10 mouse cellular contexts compared by ENCODE assay signal in genomic region chr2:144692219-144692732, GRCm38 (mm10).
A peak's percentile ranks its signal among the peaks of the same experiment; 100 is the strongest.
DNase-seq lines count a peak whose midpoint lies in the region; ATAC-seq and TF ChIP-seq lines count a peak whose summit lies in the region.
"Had no signal": no experiment of that assay in that cellular context is flagged by ENCODE, and none has a peak within 500 bp of the region (broad histone marks: within the 10 kb centered on the region; RNA-seq: fewer than 3 reads in every experiment).

No protein-coding gene starts in this region.

- H3K9me3 ChIP-seq in embryonic facial prominence, embryonic 11.5 days (replicated peaks; ENCODE audit: control insufficient read depth, low read length), result no peaks in the 10 kb centered on the region
- no peaks in the 10 kb centered on the region for H3K9me3 ChIP-seq in embryonic facial prominence, embryonic 10.5 days
- H3K9me3 ChIP-seq in limb, embryonic 11.5 days (ENCODE audit: control insufficient read depth, low read length), result no peaks in the 10 kb centered on the region
- H3K9me3 ChIP-seq in limb, embryonic 10.5 days (replicated peaks), result no peaks in the 10 kb centered on the region
- no peaks in the 10 kb centered on the region for H3K9me3 ChIP-seq in lung, postnatal 0 days (ENCODE audit: low read length)
- H3K9me3 ChIP-seq: midbrain, embryonic 10.5 days had no signal

- no peak overlapping the region for H3K4me2 ChIP-seq in embryonic facial prominence, embryonic 11.5 days (ENCODE audit: low read depth, low read length)
- H3K4me2 ChIP-seq in limb, embryonic 11.5 days (ENCODE audit: low read depth, severe bottlenecking), result no peak overlapping the region
- H3K4me2 ChIP-seq in lung, postnatal 0 days (replicated peaks; ENCODE audit: low read depth, low read length), result no peak overlapping the region

- 82% methylated on average over 8 of the region's 8 CpGs for WGBS in embryonic facial prominence, embryonic 11.5 days
- WGBS in embryonic facial prominence, embryonic 10.5 days, result 82% methylated on average over 8 of the region's 8 CpGs
- 85% methylated on average over 8 of the region's 8 CpGs for whole genome bisulfite sequencing in limb, embryonic 11.5 days
- WGBS in limb, embryonic 10.5 days, result 85% methylated on average over 8 of the region's 8 CpGs
- WGBS in lung, postnatal 0 days, result 90% methylated on average over 8 of the region's 8 CpGs

- no peak overlapping the region for H3K4me3 ChIP-seq in embryonic facial prominence, embryonic 11.5 days (ENCODE audit: low read depth, low read length)
- H3K4me3 ChIP-seq in embryonic facial prominence, embryonic 10.5 days, result no peak overlapping the region
- no peak overlapping the region for H3K4me3 ChIP-seq in limb, embryonic 11.5 days (ENCODE audit: low read depth, low read length)
- no peak overlapping the region for H3K4me3 ChIP-seq in limb, embryonic 10.5 days
- H3K4me3 ChIP-seq in lung, postnatal 0 days (ENCODE audit: low read depth, low read length), result no peak overlapping the region
- H3K4me3 ChIP-seq: midbrain, embryonic 10.5 days had no signal

- 0 out of 2 replicates have a peak, but pooled peaks have one; percentile 56 for ATAC-seq in embryonic facial prominence, embryonic 11.5 days (replicated peaks; ENCODE audit: insufficient number of reproducible peaks, low FRiP score, low TSS enrichment, low read depth)
- ATAC-seq in limb, embryonic 11.5 days (ENCODE audit: insufficient number of reproducible peaks, low FRiP score, low TSS enrichment, low read depth), result 0 out of 2 replicates have a peak, but pooled peaks have one; percentile 3
- ATAC-seq in Patski, result no peak
- ATAC-seq in lung, postnatal 0 days, result no peak

- CTCF ChIA-PET in Patski (lab: Charles Lee), result interaction anchor here (0.6 to 1.4 kb wide), 3 partner anchors 13 to 32 kb away, joined by 3 read pairs; no protein-coding TSS in a partner anchor

- no peak for TF ChIP-seq EP300 in lung, postnatal 0 days (IDR thresholded peaks at IDR 0.05)

- no peaks in the 10 kb centered on the region for H3K36me3 ChIP-seq in embryonic facial prominence, embryonic 11.5 days (replicated peaks; ENCODE audit: control insufficient read depth, insufficient read depth, low read depth, low read length)
- no peaks in the 10 kb centered on the region for H3K36me3 ChIP-seq in embryonic facial prominence, embryonic 10.5 days (replicated peaks)
- H3K36me3 ChIP-seq in limb, embryonic 11.5 days (ENCODE audit: control insufficient read depth, insufficient read depth, low read length), result no peaks in the 10 kb centered on the region
- no peaks in the 10 kb centered on the region for H3K36me3 ChIP-seq in limb, embryonic 10.5 days
- H3K36me3 ChIP-seq in lung, postnatal 0 days (ENCODE audit: insufficient read depth, low read length), result no peaks in the 10 kb centered on the region
- H3K36me3 ChIP-seq: midbrain, embryonic 10.5 days had no signal

- POLR2A ChIA-PET in Patski (lab: Charles Lee), result no interaction called here

- DNase-seq in embryonic facial prominence, embryonic 11.5 days (ENCODE audit: low spot score), result no peak
- no peak for DNase-seq in embryonic facial prominence, embryonic 10.5 days (ENCODE audit: low spot score)
- no peak for DNase-seq in limb, embryonic 11.5 days (ENCODE audit: low spot score)
- DNase-seq in limb, embryonic 10.5 days (ENCODE audit: low spot score), result no peak
- DNase-seq in Patski (ENCODE audit: low read depth, low spot score), result no peak
- DNase-seq in lung, postnatal 0 days (ENCODE audit: low spot score), result peak; percentile 10
- no peak for DNase-seq in right cerebral cortex, postnatal 4 days
- no peak for DNase-seq in spleen, postnatal 36 days (ENCODE audit: low spot score in 2 of 2)
- DNase-seq: gastrocnemius, postnatal 36 days had no signal

- no peaks in the 10 kb centered on the region for H3K4me1 ChIP-seq in embryonic facial prominence, embryonic 11.5 days (ENCODE audit: control insufficient read depth, insufficient read depth, low read length)
- no peaks in the 10 kb centered on the region for H3K4me1 ChIP-seq in embryonic facial prominence, embryonic 10.5 days
- no peaks in the 10 kb centered on the region for H3K4me1 ChIP-seq in limb, embryonic 11.5 days (ENCODE audit: control insufficient read depth, insufficient read depth, low read length)
- no peaks in the 10 kb centered on the region for H3K4me1 ChIP-seq in limb, embryonic 10.5 days
- H3K4me1 ChIP-seq in lung, postnatal 0 days (ENCODE audit: insufficient read depth, low read depth, low read length), result no peaks in the 10 kb centered on the region
- H3K4me1 ChIP-seq: midbrain, embryonic 10.5 days had no signal

- no peak overlapping the region for H3K9ac ChIP-seq in embryonic facial prominence, embryonic 11.5 days (replicated peaks; ENCODE audit: low read length)
- H3K9ac ChIP-seq in limb, embryonic 11.5 days (ENCODE audit: low read length), result no peak overlapping the region
- no peak overlapping the region for H3K9ac ChIP-seq in lung, postnatal 0 days (replicated peaks; ENCODE audit: low read depth)

- no peaks in the 10 kb centered on the region for H3K27me3 ChIP-seq in embryonic facial prominence, embryonic 11.5 days (ENCODE audit: control insufficient read depth, insufficient read depth, low read length)
- H3K27me3 ChIP-seq in embryonic facial prominence, embryonic 10.5 days (replicated peaks; ENCODE audit: low read depth, poor library complexity, severe bottlenecking), result no peaks in the 10 kb centered on the region
- H3K27me3 ChIP-seq in limb, embryonic 11.5 days (ENCODE audit: control insufficient read depth, insufficient read depth, low read length), result no peaks in the 10 kb centered on the region
- H3K27me3 ChIP-seq in limb, embryonic 10.5 days (ENCODE audit: low read depth, poor library complexity, severe bottlenecking), result no peaks in the 10 kb centered on the region
- H3K27me3 ChIP-seq in Patski, result no peaks in the 10 kb centered on the region
- H3K27me3 ChIP-seq in lung, postnatal 0 days (replicated peaks; ENCODE audit: insufficient read depth, low read length), result no peaks in the 10 kb centered on the region

- in situ Hi-C loops in Patski (cut with MboI; ENCODE audit: low pct_unique_long_range_greater_than_20kb), result no loop called here

- TF ChIP-seq CTCF in Patski (IDR thresholded peaks at IDR 0.05), result peak; percentile 56
- TF ChIP-seq CTCF in lung, postnatal 0 days (IDR thresholded peaks at IDR 0.05), result peak; percentile 61

- no peak overlapping the region for H3K27ac ChIP-seq in embryonic facial prominence, embryonic 11.5 days (replicated peaks; ENCODE audit: low read depth, low read length)
- no peak overlapping the region for H3K27ac ChIP-seq in embryonic facial prominence, embryonic 10.5 days (replicated peaks)
- no peak overlapping the region for H3K27ac ChIP-seq in limb, embryonic 11.5 days (replicated peaks; ENCODE audit: low read depth, low read length)
- H3K27ac ChIP-seq in limb, embryonic 10.5 days, result no peak overlapping the region
- H3K27ac ChIP-seq in lung, postnatal 0 days (ENCODE audit: low read length), result no peak overlapping the region
- H3K27ac ChIP-seq: midbrain, embryonic 10.5 days had no signal

Comparison
In these comparisons a context has a peak if more than half of its experiments do, and no peak if none do; other contexts are left out.
1. ATAC-seq: peak in embryonic facial prominence, embryonic 11.5 days (single experiment) and limb, embryonic 11.5 days (single experiment); none in Patski (single experiment) and lung, postnatal 0 days (single experiment).